Mouse (Mus musculus): Measurements from ENCODE around the gene Lhx1.

Lhx1 gene

GRCm38 (mm10) chr11:84526451-84526850, 1.1 kb upstream of the Lhx1 start:
- DNase-seq (ENCODE audit: low read depth): no peak

GRCm38 (mm10) chr11:84524511-84525270, 644 bp downstream of the Lhx1 start:
- no peak for DNase-seq (ENCODE audit: low read depth)

- DNase-seq (ENCODE audit: low read depth): no peak
These were observed 1.4 kb downstream of the Lhx1 start for GRCm38 (mm10) chr11:84523841-84524510.

- DNase-seq (ENCODE audit: low read depth): no peak
These were observed 2.0 kb downstream of the Lhx1 start for GRCm38 (mm10) chr11:84523321-84523831.

GRCm38 (mm10) chr11:84522577-84523320, 2.6 kb downstream of the Lhx1 start:
- DNase-seq (ENCODE audit: low read depth): no peak

GRCm38 (mm10) chr11:84521751-84522299, 3.5 kb downstream of the Lhx1 start:
- no peak for DNase-seq (ENCODE audit: low read depth)

- no peak for DNase-seq (ENCODE audit: low read depth)
These were observed 4.3 kb downstream of the Lhx1 start for GRCm38 (mm10) chr11:84521071-84521390.

GRCm38 (mm10) chr11:84520269-84521070, 4.9 kb downstream of the Lhx1 start:
- DNase-seq (ENCODE audit: low read depth): no peak

- no peak for DNase-seq (ENCODE audit: low read depth)
These were observed 5.6 kb downstream of the Lhx1 start for GRCm38 (mm10) chr11:84519576-84520268.

GRCm38 (mm10) chr11:84519036-84519435, 6.3 kb downstream of the Lhx1 start:
- no peak for DNase-seq (ENCODE audit: low read depth)

- no peak for DNase-seq (ENCODE audit: low read depth)
These were observed 7.1 kb downstream of the Lhx1 start for GRCm38 (mm10) chr11:84518261-84518660.

- DNase-seq (ENCODE audit: low read depth): no peak
These were observed 7.9 kb downstream of the Lhx1 start for GRCm38 (mm10) chr11:84517431-84517830.

GRCm38 (mm10) chr11:84516501-84517240, 8.7 kb downstream of the Lhx1 start:
- DNase-seq (ENCODE audit: low read depth): no peak

- peak; percentile 90 for DNase-seq (ENCODE audit: low read depth)
These were observed 11.9 kb downstream of the Lhx1 start, which contains the start of gene Aatf for GRCm38 (mm10) chr11:84513171-84514116. Aatf (minus strand) TSS chr11:84513522.

- no peak for DNase-seq (ENCODE audit: low read depth)
These were observed 13.3 kb downstream of the Lhx1 start for GRCm38 (mm10) chr11:84512031-84512430.

- no peak for DNase-seq (ENCODE audit: low read depth)
These were observed 21.0 kb downstream of the Lhx1 start for GRCm38 (mm10) chr11:84504296-84504695.

GRCm38 (mm10) chr11:84497944-84498343, 27.4 kb downstream of the Lhx1 start:
- no peak for DNase-seq (ENCODE audit: low read depth)

- DNase-seq (ENCODE audit: low read depth): no peak
These were observed 28.4 kb downstream of the Lhx1 start for GRCm38 (mm10) chr11:84496901-84497300.

- DNase-seq (ENCODE audit: low read depth): no peak
These were observed 29.6 kb downstream of the Lhx1 start for GRCm38 (mm10) chr11:84495774-84496173.

Measured in c-Kit-positive CD71-negative TER-119-negative erythroid progenitor cells, embryonic 14.5 days (primary cell).